Mouse (Mus musculus) hindbrain, embryonic 16.5 days (tissue): ENCODE data around the gene Mthfd1l. TPM values are rescaled to one million over a fixed set of nuclear protein-coding genes. Genes with fewer than 3 reads are reported as not detected.

Source experiments
- ATAC-seq: fragments of 200-750 bp; cut with Nextera tagmentation; 2 replicates; pipeline ENCODE4 v1.8.0; 2017; ENCODE audit warnings: moderate TSS enrichment, moderate library complexity
- H3K27ac ChIP-seq: fragments of 300-500 bp; sonication (generic); 2 replicates; pipeline ENCODE4 v1.5.1; 2014; ENCODE audit warnings: low read depth, mild to moderate bottlenecking, control low read depth, low read length, moderate library complexity
- H3K27me3 ChIP-seq: fragments of 300-500 bp; sonication (generic); replicated peaks from 2 replicates; pipeline ENCODE4 v1.6.1; 2014; ENCODE audit warnings: low read length; ENCODE audit not compliant: control insufficient read depth, insufficient read depth
- H3K36me3 ChIP-seq: fragments of 300-500 bp; sonication (generic); 2 replicates; pipeline ENCODE4 v1.6.1; 2014; ENCODE audit warnings: mild to moderate bottlenecking, low read length, moderate library complexity, mixed read lengths; ENCODE audit not compliant: control insufficient read depth, insufficient read depth
- H3K4me1 ChIP-seq: fragments of 300-500 bp; sonication (generic); 2 replicates; pipeline ENCODE4 v1.6.1; 2014; ENCODE audit warnings: low read depth, low read length; ENCODE audit not compliant: control insufficient read depth, insufficient read depth
- H3K4me2 ChIP-seq: fragments of 300-500 bp; sonication (generic); 2 replicates; pipeline ENCODE4 v1.6.1; 2014; ENCODE audit warnings: mild to moderate bottlenecking, low read length, control low read depth, moderate library complexity
- H3K4me3 ChIP-seq: fragments of 300-500 bp; sonication (generic); 2 replicates; pipeline ENCODE4 v1.5.1; 2014; ENCODE audit warnings: mild to moderate bottlenecking, low read length, control low read depth, moderate library complexity
- H3K9ac ChIP-seq: fragments of 300-500 bp; sonication (generic); 2 replicates; pipeline ENCODE4 v1.6.1; 2014; ENCODE audit warnings: low read depth, mild to moderate bottlenecking, control low read depth, low read length, moderate library complexity
- H3K9me3 ChIP-seq: fragments of 300-500 bp; sonication (generic); 2 replicates; pipeline ENCODE4 v1.6.1; 2014; ENCODE audit warnings: mild to moderate bottlenecking, low read length, moderate library complexity; ENCODE audit not compliant: control insufficient read depth
- WGBS: fragments of 180-500 bp; shearing (Covaris S2); extraction: QIAGEN DNeasy Blood & Tissue Kit; methylation state at CpG from one replicate; pipeline ENCODE4 v1.1.7; 2014; 5-methylcytosine and 5-hydroxymethylcytosine counted together
- polyA plus RNA-seq: library from polyadenylated mRNA; unstranded; fragments of >200 nt; fragmentation: Nextera tagmentation; extraction: Ambion mirVana; gene quantifications from 2 replicates; pipeline ENCODE4 v1.2.1, GENCODE M21; 2015

Gene Mthfd1l
- 7.2 and 7.9 TPM in 2 replicates for polyA plus RNA-seq

DNA sequence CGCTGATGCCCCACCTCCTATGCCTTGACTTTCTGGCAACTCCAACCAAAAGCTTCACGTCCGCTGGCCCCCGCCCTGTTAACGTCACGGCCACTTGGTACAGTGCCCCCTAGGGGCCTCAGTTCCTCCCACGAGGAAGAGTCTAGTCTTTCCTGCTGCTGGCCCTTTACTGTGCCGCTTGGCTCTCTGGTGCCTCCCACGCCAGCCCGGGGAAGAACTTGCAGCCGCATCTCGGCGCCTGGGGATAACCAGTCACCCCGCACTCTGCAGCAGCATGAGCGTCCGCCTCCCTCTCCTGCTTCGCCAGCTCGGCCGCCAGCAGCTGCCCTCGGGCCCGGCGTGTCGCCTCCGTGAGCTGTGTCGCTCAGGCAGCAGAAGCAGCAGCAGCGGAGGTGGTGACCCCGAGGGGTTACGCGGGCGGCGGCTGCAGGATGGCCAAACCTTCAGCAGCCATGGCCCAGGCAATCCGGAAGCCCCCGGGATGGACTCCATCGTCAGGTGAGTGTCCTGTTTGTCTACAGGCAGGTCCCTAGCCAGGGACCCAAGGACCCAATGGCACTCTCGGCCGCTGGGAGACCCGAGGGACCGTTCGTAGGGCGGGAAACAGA, at the start of gene Mthfd1l:
Gene Mthfd1l, plus strand, starts transcription at position 138 of the 608 bp plus-strand sequence.
- under 1% methylated on average over 35 of the region's 40 CpGs for WGBS
- H3K4me3 ChIP-seq, result peak within 1 kb of the TSS; percentile 78

GRCm38 (mm10) chr10:3928008-3928545, 44.8 kb upstream of the Mthfd1l start:
- Histone ChIP-seq H3K4me1 (no peaks in the 10 kb centered on the region), H3K9ac (no peak overlapping the region), H3K27me3 (no peaks in the 10 kb centered on the region), H3K4me3 (no peak overlapping the region), H3K36me3 (no peaks in the 10 kb centered on the region), H3K27ac (no peak overlapping the region), H3K4me2 (no peak overlapping the region), H3K9me3 (no peaks in the 10 kb centered on the region)
- 81% methylated on average over 4 of the region's 4 CpGs for WGBS
- no peak for ATAC-seq

More for the DNA sequence above, at the start of gene Mthfd1l:
- Histone ChIP-seq H3K4me2 (peak within 1 kb of the TSS; percentile 94), H3K36me3 (no peaks in the 10 kb centered on the region), H3K9ac (peak within 1 kb of the TSS; percentile 90), H3K27me3 (no peaks in the 10 kb centered on the region), H3K9me3 (no peaks in the 10 kb centered on the region), H3K4me1 (peaks cover 3% of the 10 kb centered on the region; the same call in 1 of the 2 replicates), H3K27ac (peak within 1 kb of the TSS; percentile 88)
- ATAC-seq, result peak; percentile 83

DNA sequence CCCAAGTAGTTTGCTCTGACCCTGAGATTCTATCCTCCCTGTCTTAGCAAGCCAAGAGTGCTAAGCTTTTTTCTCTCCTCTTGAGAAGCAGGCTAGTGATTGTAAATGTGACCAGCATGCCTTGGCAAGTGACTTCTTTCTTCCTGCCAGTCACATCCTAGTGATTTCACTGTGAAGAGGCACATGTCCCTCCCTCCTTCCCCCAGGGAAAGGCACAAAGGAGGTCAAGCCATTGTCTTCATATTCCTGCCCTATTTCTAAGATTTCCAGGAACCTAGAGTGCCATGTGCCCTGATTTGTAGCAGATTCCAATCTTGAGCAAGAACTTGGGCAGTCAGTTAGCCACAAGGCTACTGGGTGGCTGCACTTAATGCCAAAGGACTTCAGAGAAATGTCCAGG, 41.1 kb upstream of the Mthfd1l start:
- Histone ChIP-seq H3K4me3 (no peak overlapping the region), H3K27me3 (no peaks in the 10 kb centered on the region)

DNA sequence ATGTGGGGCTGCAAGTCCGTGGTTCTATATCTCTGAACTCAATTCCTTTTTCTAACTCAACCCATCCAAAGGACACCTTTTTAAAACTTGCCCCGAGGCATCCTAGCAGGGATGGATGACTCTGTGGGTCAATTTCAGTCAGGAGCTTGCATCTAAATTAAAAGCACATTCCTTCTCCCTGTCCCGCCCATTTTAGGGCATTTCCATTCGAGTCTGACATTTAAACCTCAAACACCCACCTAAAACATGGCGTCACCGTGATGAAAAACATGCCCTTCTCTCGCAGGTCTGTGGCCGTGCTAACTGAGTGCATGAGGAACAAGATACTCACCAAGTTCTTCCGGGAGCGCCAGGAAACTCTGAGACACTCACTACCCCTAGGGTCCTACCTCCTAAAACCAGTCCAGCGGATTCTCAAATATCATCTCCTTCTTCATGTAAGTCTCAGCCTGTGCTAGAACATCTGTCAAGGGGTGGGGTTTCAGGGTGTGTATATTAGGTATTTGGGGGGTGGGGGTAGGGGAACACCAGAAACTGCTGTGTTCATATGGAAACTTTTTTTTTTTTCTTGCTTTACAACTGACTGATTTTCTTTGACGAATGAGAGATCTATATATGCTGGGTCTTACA, 39.5 kb upstream of the Mthfd1l start:
- Histone ChIP-seq H3K27ac (no peak overlapping the region), H3K9me3 (no peaks in the 10 kb centered on the region), H3K4me3 (no peak overlapping the region), H3K36me3 (no peaks in the 10 kb centered on the region), H3K4me2 (no peak overlapping the region), H3K4me1 (no peaks in the 10 kb centered on the region), H3K27me3 (no peaks in the 10 kb centered on the region), H3K9ac (no peak overlapping the region)
- no peak for ATAC-seq
- WGBS, result 86% methylated on average over 12 of the region's 12 CpGs

More for the DNA sequence above, 41.1 kb upstream of the Mthfd1l start:
- no peaks in the 10 kb centered on the region for H3K36me3 ChIP-seq
- no peak overlapping the region for H3K27ac ChIP-seq
- H3K9me3 ChIP-seq, result no peaks in the 10 kb centered on the region
- H3K9ac ChIP-seq, result no peak overlapping the region
- ATAC-seq, result no peak
- no peaks in the 10 kb centered on the region for H3K4me1 ChIP-seq
- no peak overlapping the region for H3K4me2 ChIP-seq

- no peak overlapping the region for H3K4me3 ChIP-seq
- no peaks in the 10 kb centered on the region for H3K4me1 ChIP-seq
- H3K27me3 ChIP-seq, result no peaks in the 10 kb centered on the region
- ATAC-seq, result no peak
- H3K27ac ChIP-seq, result no peak overlapping the region
- no peaks in the 10 kb centered on the region for H3K9me3 ChIP-seq
- H3K9ac ChIP-seq, result no peak overlapping the region
- no peak overlapping the region for H3K4me2 ChIP-seq
- H3K36me3 ChIP-seq, result no peaks in the 10 kb centered on the region; the same call in 1 of the 2 replicates
These were observed 36.1 kb upstream of the Mthfd1l start for GRCm38 (mm10) chr10:3936864-3937263.

DNA sequence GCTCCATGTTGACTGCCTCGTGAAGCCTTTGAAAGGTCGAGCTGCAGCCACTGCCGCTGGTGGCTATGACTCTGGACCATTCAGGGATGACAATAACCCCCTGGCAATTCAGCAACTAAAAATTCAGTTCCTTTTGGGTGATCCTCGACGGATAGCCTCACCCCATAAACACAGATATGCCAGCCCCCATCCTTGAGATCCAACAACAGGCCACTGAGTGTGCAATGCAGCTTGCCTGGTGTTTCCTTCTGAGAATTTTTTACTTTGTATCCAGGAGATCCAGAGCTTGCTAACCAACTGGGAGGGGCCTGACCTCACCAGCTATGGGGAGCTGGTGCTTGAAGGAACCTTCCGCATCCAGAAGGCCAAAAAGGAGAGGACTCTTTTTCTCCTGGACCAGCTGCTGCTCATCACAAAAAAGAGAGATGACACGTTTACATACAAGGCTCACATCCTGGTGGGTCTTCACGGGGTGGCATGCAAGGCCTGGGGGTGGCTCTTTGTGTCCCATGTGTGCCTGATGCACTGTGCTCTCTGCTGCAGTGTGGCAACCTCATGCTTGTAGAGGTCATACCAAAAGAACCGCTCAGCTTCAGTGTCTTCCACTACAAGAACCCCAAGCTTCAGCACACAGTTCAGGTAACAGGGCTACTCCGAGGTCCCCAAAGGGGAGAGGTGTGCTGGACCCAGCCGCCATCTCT, 32.9 kb upstream of the Mthfd1l start:
- no peaks in the 10 kb centered on the region; the same call in 1 of the 2 replicates for H3K36me3 ChIP-seq
- no peak for ATAC-seq
- no peaks in the 10 kb centered on the region for H3K4me1 ChIP-seq
- no peaks in the 10 kb centered on the region for H3K27me3 ChIP-seq
- no peaks in the 10 kb centered on the region for H3K9me3 ChIP-seq
- no peak overlapping the region for H3K9ac ChIP-seq
- H3K4me3 ChIP-seq, result no peak overlapping the region
- H3K4me2 ChIP-seq, result no peak overlapping the region
- WGBS, result 91% methylated on average over 11 of the region's 11 CpGs
- no peak overlapping the region for H3K27ac ChIP-seq

DNA sequence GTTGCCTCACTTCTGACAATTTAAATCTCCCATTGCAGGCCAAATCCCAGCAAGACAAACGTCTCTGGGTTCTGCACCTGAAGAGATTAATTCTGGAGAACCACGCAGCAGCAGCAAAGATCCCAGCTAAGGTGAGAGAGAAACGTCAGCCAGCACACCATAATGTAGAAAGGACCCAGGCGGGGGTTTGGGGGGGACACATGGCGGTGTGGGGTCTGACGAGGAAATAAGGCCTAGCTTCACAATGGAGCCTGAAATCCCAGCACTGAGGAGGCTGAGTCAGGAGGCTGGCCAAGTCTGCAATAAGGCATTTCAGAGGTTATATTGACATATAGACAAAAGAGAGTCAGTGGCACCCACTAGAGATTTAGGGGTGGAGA, 32.3 kb upstream of the Mthfd1l start:
- Histone ChIP-seq H3K27me3 (no peaks in the 10 kb centered on the region), H3K4me1 (no peaks in the 10 kb centered on the region), H3K9me3 (no peaks in the 10 kb centered on the region), H3K27ac (no peak overlapping the region), H3K9ac (no peak overlapping the region), H3K36me3 (no peaks in the 10 kb centered on the region; the same call in 1 of the 2 replicates), H3K4me2 (no peak overlapping the region), H3K4me3 (no peak overlapping the region)
- ATAC-seq, result no peak
- 90% methylated on average over 6 of the region's 6 CpGs for WGBS

DNA sequence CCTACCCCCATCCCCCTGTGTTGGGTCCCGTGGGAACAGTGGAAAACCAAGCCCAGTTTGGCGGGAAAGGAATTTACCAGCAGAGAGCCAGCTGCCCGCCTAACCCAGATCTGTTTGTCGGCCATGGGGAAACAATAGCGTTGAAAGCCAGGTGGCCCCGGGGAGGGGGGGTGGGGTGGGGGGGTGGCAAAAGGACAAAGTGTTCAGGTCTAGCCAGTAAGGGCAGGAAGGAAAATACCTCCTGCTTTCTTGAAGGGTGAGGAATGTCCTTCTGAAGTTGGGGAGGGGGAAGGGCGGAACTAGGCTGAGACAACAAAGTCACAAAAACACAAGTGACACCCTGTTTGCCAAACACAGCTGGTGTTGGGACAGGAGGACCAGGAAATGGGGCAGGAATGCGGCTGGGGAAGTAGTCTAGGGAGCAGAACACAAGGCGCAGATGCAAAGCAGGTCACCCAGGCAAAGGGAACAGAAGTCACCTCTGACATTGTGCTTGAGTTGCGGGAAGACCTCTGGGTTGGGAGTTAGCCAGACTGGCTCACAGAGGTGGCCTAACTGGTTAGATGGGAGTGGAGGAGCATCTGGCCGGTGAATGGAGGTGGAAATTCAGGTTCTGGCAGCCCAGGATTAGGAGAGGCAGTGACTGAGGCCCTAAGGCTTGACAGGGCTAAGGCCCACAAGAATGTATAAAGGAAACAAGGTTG, 31.7 kb upstream of the Mthfd1l start:
- Histone ChIP-seq H3K27me3 (no peaks in the 10 kb centered on the region), H3K4me1 (no peaks in the 10 kb centered on the region), H3K9ac (no peak overlapping the region), H3K4me2 (no peak overlapping the region), H3K36me3 (no peaks in the 10 kb centered on the region; the same call in 1 of the 2 replicates), H3K4me3 (no peak overlapping the region), H3K9me3 (no peaks in the 10 kb centered on the region), H3K27ac (no peak overlapping the region)
- 33% methylated on average over 11 of the region's 11 CpGs for WGBS
- ATAC-seq, result no peak
